Mouse (Mus musculus) cortical plate, adult 2 months (tissue): ENCODE data around the gene Svs3b.

Experiments
- CTCF ChIP-seq: fragments of 200-500 bp; IDR thresholded peaks from 2 replicates; pipeline ENCODE4 v1.5.1; 2011; ENCODE audit warnings: mild to moderate bottlenecking, control low read depth, low read length; ENCODE audit not compliant: insufficient read depth; ENCODE audit errors: extremely low read depth
- POLR2A ChIP-seq: fragments of 200-500 bp; IDR thresholded peaks from 2 replicates; pipeline ENCODE4 v1.6.1; 2011; ENCODE audit warnings: mild to moderate bottlenecking, low read length, control low read depth; ENCODE audit not compliant: insufficient read depth; ENCODE audit errors: extremely low read depth

GRCm38 (mm10) chr2:164219295-164219694, 37.1 kb downstream of the Svs3b start:
- no peak for TF ChIP-seq POLR2A
- no peak for TF ChIP-seq CTCF
